20 mouse cellular contexts compared by ENCODE assay signal in the genomic region with DNA sequence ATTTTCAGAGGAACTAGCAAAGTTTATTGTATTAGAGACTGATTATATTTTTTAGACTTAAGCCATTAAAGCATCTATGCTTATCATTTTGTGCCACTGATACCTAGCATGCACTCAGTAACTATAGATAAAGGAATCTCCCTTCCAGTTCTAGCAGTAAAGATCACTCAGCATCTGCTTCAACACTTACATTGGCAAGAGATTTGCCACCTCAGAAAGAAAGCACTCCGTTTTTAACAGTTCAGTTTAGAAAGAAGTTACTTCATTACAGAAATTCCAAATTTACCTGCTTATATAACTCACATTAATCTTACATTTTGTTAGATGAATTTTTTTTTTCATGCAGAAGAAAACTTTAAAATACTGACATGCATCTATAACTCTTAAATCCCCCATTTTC.
DNase-seq lines count a peak whose midpoint lies in the region; TF ChIP-seq lines count a peak whose summit lies in the region.
"Had no signal": no experiment of that assay in that cellular context is flagged by ENCODE, and none has a peak within 500 bp of the region (broad histone marks: within the 10 kb centered on the region; RNA-seq: fewer than 3 reads in every experiment).

No protein-coding gene starts in this region.

- H3K27ac ChIP-seq in left cerebral cortex, adult 2 months = peak overlapping the region; percentile 69; the same call in 1 of the 2 replicates
- H3K27ac ChIP-seq: embryonic facial prominence, embryonic 13.5 days; embryonic facial prominence, embryonic 15.5 days; forebrain, embryonic 10.5 days; forebrain, embryonic 12.5 days had no signal

- no peak for TF ChIP-seq CTCF in left cerebral cortex, adult 2 months (IDR thresholded peaks at IDR 0.05)

- no peak overlapping the region for H3K4me3 ChIP-seq in left cerebral cortex, adult 2 months
- H3K4me3 ChIP-seq: embryonic facial prominence, embryonic 13.5 days; embryonic facial prominence, embryonic 15.5 days; erythroblast, embryonic 14.5 days; forebrain, embryonic 10.5 days; forebrain, embryonic 12.5 days had no signal

- intact Hi-C loops in left cerebral cortex, adult 2 months (cut with DNase I) = loop anchor here (5.0 kb wide), 2 partner anchors 77 to 88 kb away; no protein-coding TSS in a partner anchor
- intact Hi-C loops in left cerebral cortex, postnatal 36 days (cut with DNase I) = loop anchor here (5.0 kb wide), 1 partner anchor 88 kb away; no protein-coding TSS in a partner anchor

- DNase-seq in left cerebral cortex, adult 2 months (ENCODE audit: extremely low spot score in 1 of 2, low spot score in 2 of 2) = no peak
- DNase-seq in left cerebral cortex, postnatal 36 days (ENCODE audit: low spot score in 2 of 2) = no peak
- peak; percentile 72 for DNase-seq in brain, adult 2 months (ENCODE audit: low read depth, low spot score)
- DNase-seq in telencephalon, adult 2 months (ENCODE audit: low read depth, low spot score) = peak; percentile 74
- DNase-seq in lung, postnatal 4 days = no peak
- DNase-seq: adrenal gland, adult 2 months; adrenal gland, postnatal 10 days; adrenal gland, postnatal 25 days; cerebellum, adult 11 months; cerebellum, adult 18-20 months; cerebellum, adult 8-10 months; cerebellum, adult 9-11 months; cerebellum, postnatal 14 days; cerebellum, postnatal 36 days; embryo, embryonic 11 days had no signal

Comparison
In these comparisons a context has a peak if more than half of its experiments do, and no peak if none do; other contexts are left out.
1. DNase-seq: peak in brain, adult 2 months (single experiment) and telencephalon, adult 2 months (single experiment); none in left cerebral cortex, adult 2 months (0 of 2), left cerebral cortex, postnatal 36 days (0 of 2) and lung, postnatal 4 days (0 of 2).